Mouse (Mus musculus) right cerebral cortex, adult 2 months (tissue): ENCODE measurements at regions not wholly inside any gene's neighbourhood (a gene's known extent, or its start where the extent isn't known, plus 50 kb on each side); places are given as distances from the start of the nearest gene placed in this dataset.
A peak's percentile ranks its signal among the peaks of the same experiment; 100 is the strongest.

ENCODE experiments used
- DNase-seq, 2 experiments: peaks; one replicate each; pipeline ENCODE4 v3.0.0; 2021 to 2022; ENCODE audit warnings: low spot score in 2 of 2

- DNase-seq = no peak
Measured at GRCm38 (mm10) chr13:102583984-102584645, 109.2 kb upstream of the Cd180 start.

GRCm38 (mm10) chr13:102586215-102586614, 107.1 kb upstream of the Cd180 start:
- no peak for DNase-seq

GRCm38 (mm10) chr13:102589680-102590435, 103.5 kb upstream of the Cd180 start:
- DNase-seq = no peak

- DNase-seq = no peak
Measured at GRCm38 (mm10) chr13:102591803-102592537, 101.4 kb upstream of the Cd180 start.

- DNase-seq = peak; percentile 26 to 46
Measured at GRCm38 (mm10) chr13:102593405-102594200, 99.8 kb upstream of the Cd180 start.

- DNase-seq = no peak
Measured at GRCm38 (mm10) chr13:102594201-102594600, 99.2 kb upstream of the Cd180 start.

- peak in 1 of 2 experiments; percentile 42 for DNase-seq
Measured at GRCm38 (mm10) chr13:102595602-102596001, 97.8 kb upstream of the Cd180 start.

- DNase-seq = no peak
Measured at GRCm38 (mm10) chr13:102596101-102596500, 97.3 kb upstream of the Cd180 start.

GRCm38 (mm10) chr13:102598181-102598580, 95.2 kb upstream of the Cd180 start:
- DNase-seq = no peak

GRCm38 (mm10) chr13:102599602-102600001, 93.8 kb upstream of the Cd180 start:
- no peak for DNase-seq

GRCm38 (mm10) chr13:102600026-102600425, 93.3 kb upstream of the Cd180 start:
- no peak for DNase-seq

GRCm38 (mm10) chr13:102624461-102624860, 68.9 kb upstream of the Cd180 start:
- DNase-seq = no peak

GRCm38 (mm10) chr13:102625171-102625835, 68.1 kb upstream of the Cd180 start:
- peak; percentile 25 to 38 for DNase-seq

GRCm38 (mm10) chr13:102625836-102626340, 67.5 kb upstream of the Cd180 start:
- DNase-seq = no peak

- DNase-seq = no peak
Measured at GRCm38 (mm10) chr13:102627786-102628185, 65.6 kb upstream of the Cd180 start.

- DNase-seq = no peak
Measured at GRCm38 (mm10) chr13:102629176-102629575, 64.2 kb upstream of the Cd180 start.

- DNase-seq = no peak
Measured at GRCm38 (mm10) chr13:102634236-102634957, 59.0 kb upstream of the Cd180 start.

GRCm38 (mm10) chr13:102636032-102636431, 57.3 kb upstream of the Cd180 start:
- DNase-seq = no peak

GRCm38 (mm10) chr13:102637059-102637458, 56.3 kb upstream of the Cd180 start:
- DNase-seq = no peak

- DNase-seq = no peak
Measured at GRCm38 (mm10) chr13:102639651-102640050, 53.7 kb upstream of the Cd180 start.
